Mouse (Mus musculus): ENCODE measurements around the gene Olfr1154.

Gene Olfr1154

GRCm38 (mm10) chr2:87905066-87905465 lies at the start of gene Olfr1154:
Olfr1154 (minus strand) TSS chr2:87905166.
- DNase-seq (ENCODE audit: low read depth): no peak

- DNase-seq (ENCODE audit: low read depth): no peak
Measured at GRCm38 (mm10) chr2:87953000-87953399, 48.0 kb upstream of the Olfr1154 start, which contains the start of gene Olfr1156. Olfr1156 (minus strand) TSS chr2:87953100.

GRCm38 (mm10) chr2:87945037-87945436 lies 40.1 kb upstream of the Olfr1154 start, which contains the start of gene Olfr1155:
Olfr1155 (minus strand) TSS chr2:87945137.
- DNase-seq (ENCODE audit: low read depth): no peak

GRCm38 (mm10) chr2:87894662-87895061 lies 10.3 kb downstream of the Olfr1154 start, which contains the start of gene Olfr1153:
Olfr1153 (plus strand) TSS chr2:87894962.
- no peak for DNase-seq (ENCODE audit: low read depth)

- DNase-seq (ENCODE audit: low read depth): no peak
Measured at GRCm38 (mm10) chr2:87866192-87866591, 38.8 kb downstream of the Olfr1154 start, which contains the start of gene Olfr1152. Olfr1152 (plus strand) TSS chr2:87866492.

GRCm38 (mm10) chr2:87855562-87855961 lies 49.4 kb downstream of the Olfr1154 start, which contains the start of gene Olfr1151:
Olfr1151 (plus strand) TSS chr2:87855862.
- no peak for DNase-seq (ENCODE audit: low read depth)
